Mouse (Mus musculus) regulatory T cell (primary cell): Measurements from ENCODE around the gene Flvcr2.

ENCODE experiments used
- in situ Hi-C: fragments of 300-600 bp; cut with MboI, MseI; formaldehyde crosslinking; loops from one replicate; pipeline ENCODE4 v1.15.1; 2025; ENCODE audit warnings: high pct_unique_total_duplicates

The Flvcr2 gene

DNA sequence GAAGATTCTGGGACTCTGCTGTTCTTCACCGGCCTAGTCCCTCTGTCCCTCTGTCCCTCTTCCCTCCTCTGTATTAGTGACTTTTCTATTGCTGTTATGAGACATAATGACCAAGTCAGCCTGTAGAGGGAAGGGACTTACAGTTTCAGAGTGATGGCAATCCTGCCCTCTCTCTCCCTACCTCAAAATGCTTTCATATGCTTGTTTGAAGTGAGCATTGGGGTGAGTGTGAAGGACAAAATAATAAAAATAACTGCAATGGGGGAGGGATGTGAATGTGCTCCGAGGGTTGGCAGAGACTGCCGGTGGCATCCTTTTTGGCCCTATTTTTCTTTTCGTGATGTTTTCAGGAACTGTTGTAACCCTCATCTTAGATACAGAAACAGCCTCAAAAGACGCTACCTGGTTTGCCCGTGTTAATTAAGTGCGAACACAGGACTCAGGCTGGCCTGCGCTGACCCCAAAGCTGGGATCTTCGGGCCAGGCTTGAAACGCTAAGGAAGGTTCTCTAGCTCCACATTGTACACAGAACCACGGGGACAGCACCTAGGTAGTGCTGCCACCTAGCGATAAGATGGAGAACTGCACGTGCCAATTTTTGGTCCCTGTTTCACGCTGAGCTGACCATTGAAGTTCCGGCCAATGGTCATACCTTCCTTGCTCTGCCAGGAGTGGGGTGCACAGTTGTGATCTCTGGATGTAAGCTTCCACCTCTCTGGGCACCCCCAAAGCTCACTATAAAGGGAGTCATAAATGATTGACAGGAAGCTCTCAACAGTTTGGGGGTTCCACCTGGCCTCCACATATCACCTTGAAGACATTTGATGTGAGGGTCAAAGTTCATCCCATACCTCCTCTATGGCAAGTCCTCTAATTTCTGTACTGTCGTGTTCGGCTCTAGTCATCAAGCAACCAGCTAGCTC lies 17.1 kb upstream of the Flvcr2 start:
- in situ Hi-C loops = loop anchor here (5.0 kb wide), 1 partner anchor 42 kb away; the partner anchor contains the start of gene Batf

DNA sequence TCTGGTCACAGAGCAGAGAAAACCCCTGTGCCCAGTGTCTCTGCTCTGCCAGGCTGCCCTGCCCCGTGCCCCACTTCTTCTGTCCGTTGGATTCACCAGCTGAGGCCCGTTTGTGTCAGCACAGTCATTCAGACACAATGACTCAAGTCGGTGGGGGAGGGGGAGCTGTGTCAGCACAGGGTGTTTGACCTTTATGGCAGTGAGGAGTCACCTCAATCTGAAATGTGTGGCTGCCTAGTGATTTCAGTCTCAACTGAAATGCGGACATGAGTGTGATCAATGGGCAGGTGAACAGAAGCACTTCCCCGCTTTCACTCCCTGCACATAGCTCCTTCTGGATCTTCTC lies 16.4 kb upstream of the Flvcr2 start:
- in situ Hi-C loops = loop anchor here (5.0 kb wide), 1 partner anchor 43 kb away; the partner anchor contains the start of gene Batf

DNA sequence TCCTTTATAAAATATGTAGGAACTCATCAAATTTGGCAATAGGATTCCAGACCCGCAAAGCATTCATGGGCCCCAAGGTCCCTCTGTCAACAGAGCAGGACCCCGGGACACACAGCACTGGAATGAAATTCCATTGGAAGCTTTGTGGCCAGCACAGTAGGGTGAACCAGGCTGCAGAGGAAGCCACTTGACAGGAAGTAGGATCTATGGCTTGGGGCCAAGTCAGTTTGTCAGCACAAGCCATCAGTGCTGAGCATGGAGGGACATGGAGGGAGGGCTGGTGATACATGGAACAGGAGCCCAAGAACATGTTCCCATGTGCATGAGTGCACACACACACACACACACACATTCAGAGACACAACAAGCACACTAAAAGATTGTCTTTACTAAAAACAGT lies 10.1 kb upstream of the Flvcr2 start:
- in situ Hi-C loops = no loop called here

DNA sequence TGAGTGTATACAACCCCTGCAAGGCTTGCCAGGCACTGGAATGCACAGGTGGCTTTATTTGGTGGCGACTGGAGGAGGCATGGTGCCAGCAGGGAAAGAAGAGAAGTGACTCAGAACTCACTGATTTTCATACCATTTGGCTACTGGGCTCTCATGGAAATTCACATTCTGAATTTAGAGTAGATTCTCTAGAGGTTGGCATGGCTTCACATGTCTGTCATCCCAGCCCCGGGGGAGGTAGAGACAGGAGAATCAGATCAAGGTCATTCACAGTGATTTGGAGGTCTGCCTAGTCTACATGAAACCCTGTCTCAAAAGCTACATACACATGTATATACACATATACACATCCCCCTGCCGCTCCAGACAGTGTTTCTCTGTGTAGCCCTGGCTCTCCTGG lies 9.4 kb upstream of the Flvcr2 start:
- in situ Hi-C loops = no loop called here

DNA sequence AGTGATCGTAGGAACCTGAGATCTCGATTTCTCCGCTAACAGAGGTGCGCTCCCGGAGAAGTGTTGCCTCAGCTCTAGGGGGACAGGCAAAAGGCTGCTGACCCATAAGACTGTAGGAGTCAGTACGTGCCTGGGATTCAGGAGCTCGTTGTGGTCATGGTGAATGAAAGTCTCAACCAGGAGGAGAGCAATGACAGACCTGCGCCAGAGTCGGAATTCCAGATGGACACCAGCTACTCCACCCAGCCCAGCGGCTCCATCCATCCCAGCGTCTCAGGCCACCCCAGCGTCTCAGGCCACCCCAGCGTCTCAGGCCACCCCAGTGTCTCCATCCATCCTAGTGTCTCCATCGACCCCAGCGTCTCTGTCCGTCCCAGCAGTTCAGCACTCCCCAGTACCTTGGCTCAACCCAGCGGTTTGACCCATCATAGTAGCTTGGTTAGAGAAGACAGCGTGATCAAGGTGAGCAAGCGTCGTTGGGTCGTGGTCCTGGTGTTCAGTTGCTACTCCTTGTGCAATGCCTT lies 419 bp downstream of the Flvcr2 start:
- in situ Hi-C loops = loop anchor here (5.0 kb wide), 1 partner anchor 71 kb away; no protein-coding TSS in a partner anchor

DNA sequence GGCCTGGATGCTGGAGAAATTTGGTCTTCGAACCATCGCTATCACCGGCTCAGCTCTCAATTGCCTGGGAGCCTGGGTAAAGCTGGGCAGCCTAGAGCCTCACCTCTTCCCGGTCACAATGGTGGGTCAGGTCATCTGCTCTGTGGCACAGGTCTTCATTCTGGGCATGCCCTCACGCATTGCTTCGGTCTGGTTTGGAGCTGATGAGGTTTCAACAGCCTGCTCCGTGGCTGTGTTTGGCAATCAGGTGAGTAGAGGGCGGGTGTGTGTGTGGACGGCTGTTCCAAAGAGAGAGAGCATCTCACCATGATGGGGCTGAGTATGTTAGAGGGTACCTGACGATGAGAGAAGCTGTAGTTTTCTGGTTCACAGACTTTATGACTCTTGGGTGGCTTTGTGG lies 1.0 kb downstream of the Flvcr2 start:
- in situ Hi-C loops = loop anchor here (5.0 kb wide), 1 partner anchor 70 kb away; no protein-coding TSS in a partner anchor

DNA sequence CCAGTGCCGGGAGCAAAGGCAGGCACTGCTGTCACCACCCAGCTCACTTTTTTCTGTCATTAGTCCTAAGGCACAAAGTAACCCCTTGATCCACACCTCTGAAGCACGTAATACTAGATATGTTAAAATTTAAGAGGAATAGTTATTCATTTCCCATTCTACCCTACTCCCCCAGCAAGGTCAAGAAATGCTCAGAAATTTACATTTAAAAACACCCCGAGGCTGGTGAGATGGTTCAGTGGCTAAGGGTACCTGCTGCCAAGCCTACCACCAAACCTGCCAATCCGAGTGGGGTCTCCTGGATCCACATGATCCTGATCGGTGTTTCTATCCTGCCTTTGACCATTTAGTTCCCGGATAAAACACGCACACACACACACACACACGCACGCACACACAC lies 3.5 kb downstream of the Flvcr2 start:
- in situ Hi-C loops = loop anchor here (5.0 kb wide), 1 partner anchor 67 kb away; no protein-coding TSS in a partner anchor

DNA sequence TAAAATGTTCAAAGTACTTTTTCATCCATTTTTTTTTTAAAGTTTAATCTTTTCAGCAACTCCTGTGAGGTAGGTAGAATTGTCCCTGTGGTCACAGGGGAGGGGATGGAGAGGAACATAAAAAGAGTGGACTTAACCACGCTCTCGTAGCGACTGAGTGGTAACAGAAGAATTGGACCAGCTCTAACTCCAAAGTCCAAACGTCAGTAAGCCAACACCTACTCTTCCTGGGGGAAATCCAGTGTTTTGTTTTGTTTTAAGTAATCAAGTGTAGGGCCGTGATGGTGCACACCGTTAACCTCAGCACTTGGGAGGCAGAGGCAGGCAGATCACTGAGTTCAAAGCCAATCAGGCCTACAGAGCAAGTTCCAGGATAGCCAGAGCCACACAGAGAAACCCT lies 5.8 kb downstream of the Flvcr2 start:
- in situ Hi-C loops = no loop called here

DNA sequence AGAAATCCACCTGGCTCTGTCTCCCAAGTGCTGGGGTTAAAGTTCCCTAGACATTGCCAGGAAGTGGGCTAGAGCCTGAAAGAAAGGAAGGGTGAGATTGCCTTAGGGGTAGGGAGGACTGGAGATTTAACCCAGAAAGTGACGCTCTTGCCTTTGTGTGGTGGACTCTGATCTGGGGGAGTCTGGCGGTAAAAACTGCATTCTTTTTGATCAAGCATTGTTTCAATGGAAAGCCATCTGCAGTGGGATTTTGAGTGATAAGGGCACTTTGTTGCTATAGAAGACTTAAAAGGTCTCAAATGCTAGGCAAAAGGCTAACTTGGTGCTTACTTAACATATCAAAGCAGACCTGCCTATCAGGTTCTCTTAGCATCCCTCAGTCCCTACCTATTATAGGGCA lies 6.9 kb downstream of the Flvcr2 start:
- in situ Hi-C loops = no loop called here

DNA sequence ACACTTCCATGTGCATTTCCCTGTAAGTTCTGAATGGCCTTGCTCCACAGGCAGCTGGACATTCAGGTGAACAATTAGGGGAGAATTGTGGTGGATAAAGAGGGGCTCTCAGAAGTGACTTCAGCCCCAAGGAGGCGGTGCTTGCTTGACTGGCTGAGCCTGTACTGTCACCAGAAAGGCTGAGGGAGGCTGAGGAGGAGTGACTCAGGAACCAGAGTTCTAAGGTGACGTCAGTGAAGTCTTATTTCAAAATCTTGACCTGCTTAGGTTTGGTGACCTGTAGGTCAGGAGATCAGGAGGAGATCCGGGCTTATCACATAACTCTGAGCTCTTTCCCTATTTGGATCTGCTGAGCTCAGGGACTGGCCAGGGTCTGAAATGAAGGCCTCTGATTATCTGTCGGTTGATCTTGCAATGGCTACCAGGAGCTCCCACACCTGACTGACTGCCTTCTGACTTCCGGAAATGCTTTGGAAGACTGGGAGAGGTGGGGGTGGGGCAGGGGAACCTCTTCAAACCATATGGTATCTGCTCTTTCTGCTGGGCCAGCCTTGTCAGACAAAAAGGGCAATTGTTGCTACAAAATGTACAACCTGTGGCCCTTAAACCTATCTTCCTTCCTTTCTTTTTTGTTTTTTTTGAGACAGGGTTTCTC lies 8.4 kb downstream of the Flvcr2 start:
- in situ Hi-C loops = no loop called here

DNA sequence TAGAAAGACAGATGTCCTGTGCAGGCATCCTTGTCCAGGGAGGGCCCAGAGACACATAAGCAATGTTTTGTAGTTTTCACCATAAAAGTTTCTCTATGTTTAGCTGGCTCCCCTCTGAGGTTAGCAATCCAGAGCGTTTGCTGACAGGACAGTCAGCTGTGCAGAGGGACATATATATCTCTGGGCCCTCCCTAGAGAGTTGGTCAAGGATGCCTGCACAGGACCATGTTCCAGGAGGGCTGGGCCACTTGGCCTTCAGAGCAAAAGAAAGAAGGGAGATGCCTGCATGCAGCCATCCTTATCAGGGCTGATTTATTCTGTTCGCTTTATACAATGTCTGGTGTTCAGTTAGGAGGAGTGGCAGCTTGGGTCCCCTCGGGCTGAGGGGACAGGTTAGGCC lies 10.1 kb downstream of the Flvcr2 start:
- in situ Hi-C loops = no loop called here

DNA sequence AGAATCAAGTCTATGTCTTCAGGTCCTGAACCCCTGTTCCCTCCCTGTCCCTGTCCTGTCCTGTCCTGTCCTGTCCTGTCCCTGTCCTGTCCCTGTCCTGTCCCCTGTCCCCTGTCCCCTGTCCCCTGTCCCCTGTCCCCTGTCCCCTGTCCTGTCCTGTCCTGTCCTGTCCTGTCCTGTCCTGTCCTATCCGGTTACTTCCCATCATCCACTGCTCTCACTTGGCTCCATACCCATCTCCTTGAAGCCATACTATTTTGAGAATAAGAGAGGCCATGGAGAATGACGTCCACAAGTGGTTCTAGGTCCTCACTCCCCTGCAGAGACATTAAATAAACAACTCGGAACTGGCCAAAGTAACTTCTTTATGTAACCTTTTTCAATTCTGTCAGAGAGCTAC lies 10.7 kb downstream of the Flvcr2 start:
- in situ Hi-C loops = no loop called here

DNA sequence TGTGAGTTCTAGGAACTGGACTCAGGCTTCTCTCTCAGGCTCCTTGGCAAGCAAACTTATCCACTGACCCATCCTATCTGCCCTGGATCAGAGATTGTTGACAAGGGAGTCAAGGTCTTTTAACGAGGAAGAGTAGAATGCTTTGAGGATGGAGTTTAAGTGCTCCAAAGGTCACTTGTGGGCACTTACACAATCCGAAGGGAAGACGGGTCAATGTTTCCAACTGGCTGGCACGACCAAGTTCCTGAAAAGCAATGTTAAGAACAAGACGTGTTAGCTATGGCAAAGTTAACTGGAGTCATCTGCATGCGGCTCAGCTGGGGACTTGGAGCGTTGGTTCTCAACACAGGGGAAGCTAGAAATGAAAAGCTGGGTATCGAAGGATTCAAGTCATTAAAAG lies 12.4 kb downstream of the Flvcr2 start:
- in situ Hi-C loops = no loop called here

DNA sequence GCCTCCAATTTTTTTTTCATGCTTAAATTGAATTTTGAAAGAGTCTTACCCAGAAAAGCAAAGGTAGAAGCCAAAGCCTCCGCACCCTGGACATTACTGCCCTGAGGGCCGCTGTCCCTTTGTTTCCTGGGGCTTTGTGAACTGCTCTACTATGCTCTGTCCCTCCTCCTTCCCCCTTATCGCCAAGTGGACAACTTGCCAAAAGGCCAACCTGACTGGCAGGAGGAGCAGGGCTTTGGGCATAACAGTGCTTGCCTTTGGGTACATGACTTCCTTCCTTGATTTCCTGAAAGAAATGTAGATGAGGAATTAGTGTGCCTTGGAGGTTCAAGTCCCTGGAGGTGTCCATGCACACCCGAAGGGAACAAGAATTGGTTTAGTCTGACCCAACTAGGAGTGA lies 15.1 kb downstream of the Flvcr2 start:
- in situ Hi-C loops = no loop called here

DNA sequence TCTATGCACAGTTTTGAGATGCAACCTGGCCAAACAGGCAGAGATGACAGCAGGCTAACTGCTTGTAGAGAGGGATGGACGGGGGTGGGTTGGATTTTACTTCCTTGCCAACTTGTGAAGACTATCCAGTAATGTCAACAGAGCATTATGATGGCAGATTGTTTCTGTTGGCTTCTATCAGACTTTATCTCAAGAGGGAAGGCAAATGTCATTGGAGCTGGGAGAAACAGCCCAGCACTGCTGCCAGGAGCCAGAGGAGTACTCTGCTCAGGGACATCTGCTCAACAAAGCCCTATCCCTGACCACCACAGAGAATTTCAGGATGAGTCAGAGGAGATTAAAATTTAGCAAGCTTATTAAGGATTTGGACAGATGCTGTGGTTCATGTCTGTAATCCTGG lies 18.3 kb downstream of the Flvcr2 start:
- in situ Hi-C loops = no loop called here

DNA sequence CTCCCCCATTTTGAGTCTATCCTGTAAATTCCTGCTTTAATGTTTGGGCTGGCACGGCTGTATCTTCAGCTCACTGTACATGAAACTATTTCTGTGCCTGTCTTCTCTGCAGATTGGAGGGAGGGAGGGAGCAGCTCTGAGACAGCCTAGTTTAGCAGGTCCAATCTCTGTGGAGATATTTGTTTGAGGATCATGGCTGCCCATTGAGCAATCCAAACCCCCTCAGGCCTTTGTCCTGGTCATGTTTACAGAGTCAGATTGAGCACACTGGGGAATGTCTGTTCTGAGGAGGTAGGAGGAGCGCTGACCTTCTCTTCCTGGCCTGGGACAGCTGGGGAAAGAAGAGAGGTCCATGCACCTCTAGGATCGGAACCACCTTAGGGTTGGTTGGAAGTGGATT lies 19.9 kb downstream of the Flvcr2 start:
- in situ Hi-C loops = no loop called here

DNA sequence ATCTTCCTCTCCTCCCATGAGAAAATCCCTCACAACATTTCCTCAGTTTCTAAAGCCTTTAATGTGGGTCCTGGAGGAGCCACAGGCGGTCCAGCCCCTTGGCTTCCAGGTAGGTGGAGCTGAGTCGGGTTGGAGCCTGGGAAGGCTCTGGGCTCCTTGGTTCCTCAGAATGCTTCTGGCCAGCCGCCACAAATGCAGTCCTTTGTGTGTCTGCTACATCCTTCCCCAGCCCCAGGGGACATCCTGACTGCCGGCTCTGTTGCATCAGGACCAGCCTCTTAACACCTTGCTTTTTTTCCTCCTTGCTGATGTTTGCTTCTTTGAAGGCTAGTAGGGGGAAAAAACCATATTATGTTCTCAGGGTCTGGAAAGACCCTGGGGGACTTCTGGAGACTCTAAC lies 21.4 kb downstream of the Flvcr2 start:
- in situ Hi-C loops = no loop called here

DNA sequence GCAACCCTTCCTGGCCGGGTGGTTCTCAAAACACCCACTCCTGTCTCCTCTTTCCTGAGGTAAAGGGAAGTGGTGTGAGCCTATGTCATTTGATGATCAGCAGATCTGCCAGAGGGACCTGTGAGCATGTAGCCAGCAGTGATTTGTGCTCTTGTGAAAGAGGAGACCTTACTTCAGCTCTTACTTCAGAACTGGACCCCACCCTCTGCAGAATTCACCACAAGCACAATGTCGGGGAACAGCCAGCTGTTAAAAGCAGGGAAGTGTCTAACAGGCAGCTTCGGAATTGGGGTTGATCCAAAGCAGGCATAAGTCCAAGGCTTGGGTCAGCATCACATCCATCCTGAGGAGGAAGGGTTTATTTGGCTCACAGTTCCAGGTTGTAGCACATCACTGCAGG lies 25.0 kb downstream of the Flvcr2 start:
- in situ Hi-C loops = no loop called here

DNA sequence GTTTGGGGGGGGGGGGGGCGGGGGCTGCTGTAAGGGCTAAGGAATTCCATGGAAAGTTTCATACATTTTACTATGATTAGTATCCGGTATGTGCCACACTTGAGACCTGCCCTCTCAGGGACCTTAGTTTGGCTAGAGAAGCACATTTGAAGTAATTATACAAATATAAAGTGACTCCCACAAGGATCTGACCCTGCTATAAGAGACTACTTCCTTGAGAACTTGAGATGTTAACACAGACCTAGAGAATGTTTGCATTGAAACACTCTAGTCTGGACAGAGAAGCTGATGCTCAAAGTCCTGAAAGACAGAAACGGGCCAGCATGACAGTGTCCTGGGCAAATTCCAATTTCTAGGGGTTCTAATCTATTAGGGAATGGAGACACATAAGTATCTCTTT lies 32.6 kb downstream of the Flvcr2 start:
- in situ Hi-C loops = no loop called here

DNA sequence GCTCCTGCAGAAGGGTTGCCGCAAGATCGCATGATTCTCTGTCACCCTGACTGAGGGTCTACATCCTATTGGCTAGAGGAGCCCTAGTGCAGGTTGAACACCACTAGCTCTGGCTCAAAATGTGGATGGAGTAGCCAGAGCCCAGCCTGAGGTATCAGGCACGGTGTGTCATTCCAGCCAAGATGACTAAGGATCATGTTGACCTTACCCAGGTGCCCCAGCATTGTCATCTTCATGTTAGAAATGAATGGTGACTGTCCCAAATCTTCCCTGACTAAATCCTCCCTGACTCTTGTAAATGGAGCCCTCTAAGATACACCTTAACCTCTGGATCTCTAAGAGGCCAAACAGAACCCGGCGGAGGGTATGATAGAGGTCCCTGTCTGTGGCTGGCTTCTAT lies 33.4 kb downstream of the Flvcr2 start:
- in situ Hi-C loops = no loop called here

DNA sequence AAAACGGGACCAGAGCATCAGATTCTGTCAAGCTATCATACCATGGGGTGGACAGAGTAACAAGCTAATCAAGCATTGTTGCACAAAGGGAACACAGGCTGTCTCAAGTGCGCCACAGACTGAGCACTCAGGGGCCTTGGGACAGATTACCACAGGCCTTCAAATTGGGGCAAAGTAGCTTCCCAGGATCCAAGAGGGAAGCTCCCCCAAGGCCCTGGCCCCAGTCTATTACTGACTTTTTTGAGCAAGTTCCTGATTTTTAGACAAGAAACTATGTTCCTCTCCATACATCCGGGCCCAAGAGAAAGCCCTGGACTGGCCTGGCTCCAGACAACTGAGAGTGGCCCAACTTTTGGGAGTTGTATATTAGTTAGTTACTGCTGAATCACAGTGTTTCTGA lies 35.3 kb downstream of the Flvcr2 start:
- in situ Hi-C loops = no loop called here

DNA sequence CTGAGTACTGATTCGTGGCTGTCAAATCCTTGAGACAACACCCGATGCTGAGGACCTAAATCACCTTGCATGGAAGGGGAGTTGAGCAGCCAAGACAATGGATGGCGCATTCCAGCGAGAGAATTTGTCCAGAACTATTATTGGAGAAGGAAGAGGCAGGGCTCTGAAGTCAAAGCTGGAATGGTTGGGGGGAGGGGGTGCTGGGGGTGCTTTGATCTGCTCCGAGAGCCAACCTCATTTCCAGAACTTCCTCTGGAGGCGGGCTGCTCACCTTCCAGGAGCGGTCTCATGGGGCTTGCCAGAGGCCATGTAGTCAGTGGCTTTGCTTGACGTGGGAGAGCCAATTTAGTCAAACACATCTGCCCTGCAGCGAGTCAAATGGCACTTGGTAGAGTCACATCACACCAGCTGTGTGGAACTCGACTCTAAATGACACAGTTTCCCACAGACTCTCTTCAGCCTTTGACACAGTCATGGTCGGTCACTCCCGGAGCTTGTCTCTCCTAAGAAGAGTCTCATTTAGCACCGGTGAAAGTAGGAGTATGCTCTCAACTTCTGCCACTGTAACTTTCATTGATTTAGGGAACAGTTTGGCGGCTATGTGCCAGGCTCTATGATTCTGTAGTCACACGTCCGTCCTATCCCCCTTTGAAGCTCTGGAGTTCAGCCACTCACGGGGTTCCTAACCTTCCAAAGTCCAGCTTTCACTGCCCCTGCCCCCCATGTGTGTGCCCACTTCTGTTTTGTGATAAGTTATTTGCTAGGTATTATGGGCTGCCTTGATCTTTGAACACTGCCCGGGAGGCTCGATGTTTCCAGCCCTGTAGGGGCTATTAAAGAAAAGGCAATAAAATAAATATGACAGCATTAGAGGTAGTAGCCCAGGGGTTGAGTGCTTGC lies 38.8 kb downstream of the Flvcr2 start:
- in situ Hi-C loops = no loop called here
